Mouse (Mus musculus) ovary, postnatal 14 days (tissue): ENCODE results near the gene Sclt1.

Experiments
- DNase-seq: peaks from one replicate; pipeline ENCODE4 v3.0.0; 2022; ENCODE audit warnings: low spot score

Gene Sclt1

GRCm38 (mm10) chr3:41586917-41587316 is 155.4 kb downstream of the Sclt1 start:
- no peak for DNase-seq

GRCm38 (mm10) chr3:41586330-41586729 is 156.0 kb downstream of the Sclt1 start:
- no peak for DNase-seq

GRCm38 (mm10) chr3:41585548-41585947 is 156.8 kb downstream of the Sclt1 start:
- no peak for DNase-seq

GRCm38 (mm10) chr3:41583621-41584020 is 158.7 kb downstream of the Sclt1 start:
- no peak for DNase-seq

- no peak for DNase-seq
Measured at GRCm38 (mm10) chr3:41583092-41583491, 159.2 kb downstream of the Sclt1 start.

GRCm38 (mm10) chr3:41582256-41582655 is 160.1 kb downstream of the Sclt1 start:
- no peak for DNase-seq

- no peak for DNase-seq
Measured at GRCm38 (mm10) chr3:41581436-41581835, 160.9 kb downstream of the Sclt1 start.

- DNase-seq, result no peak
Measured at GRCm38 (mm10) chr3:41580401-41581323, 161.7 kb downstream of the Sclt1 start.

- DNase-seq, result no peak
Measured at GRCm38 (mm10) chr3:41579873-41580272, 162.4 kb downstream of the Sclt1 start.

GRCm38 (mm10) chr3:41577240-41577639 is 165.1 kb downstream of the Sclt1 start:
- DNase-seq, result no peak
